Mouse (Mus musculus): ENCODE measurements around the gene Ccdc51. TPM values are rescaled to one million over a fixed set of nuclear protein-coding genes. Genes with fewer than 3 reads are reported as not detected.

Gene Ccdc51
- polyA plus RNA-seq (2012; rRNA removed) = 9.7 and 12.5 TPM in 2 replicates

DNA sequence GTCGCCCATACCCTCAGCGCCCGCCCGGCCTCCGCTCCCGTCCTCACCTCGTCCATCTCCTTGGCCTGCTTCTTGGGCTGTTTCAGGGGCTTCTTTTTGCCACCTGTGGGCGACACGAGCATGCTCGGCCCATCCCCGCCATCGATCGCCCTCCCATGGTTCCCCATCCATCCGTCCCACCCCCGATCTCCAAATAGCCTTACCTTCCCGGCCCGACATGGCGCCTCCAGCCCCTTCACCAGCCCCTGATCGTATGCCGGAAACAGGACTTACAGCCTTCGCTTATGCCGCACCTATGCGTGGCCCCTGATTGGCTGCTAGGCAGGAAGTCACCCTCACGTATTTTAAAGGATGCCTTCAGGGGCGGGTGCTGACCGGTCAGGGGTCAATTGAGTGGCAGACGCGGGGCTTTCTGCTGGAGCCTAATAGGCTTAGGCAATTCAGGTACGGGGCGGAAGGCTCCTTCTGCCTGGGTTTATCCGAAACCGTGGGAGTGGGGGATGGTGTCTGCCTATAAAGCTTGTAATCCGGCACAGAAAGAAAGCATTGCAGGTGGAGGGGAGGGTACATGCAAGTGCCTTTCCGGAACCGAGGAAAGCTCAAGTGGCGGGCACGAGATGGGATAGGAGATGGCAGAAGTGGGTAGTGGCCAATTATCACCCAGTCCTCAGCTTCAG, at the start of gene Ccdc51, which contains the start of gene Tma7:
Ccdc51 (plus strand) TSS at position 370 of the 677 bp plus-strand sequence.
Tma7 (minus strand) TSS at position 464 of the 677 bp plus-strand sequence.
- peak; percentile 97 for DNase-seq (ENCODE audit: low read depth)
- TF ChIP-seq CTCF (IDR thresholded peaks at IDR 0.05; ENCODE audit: borderline replicate concordance, extremely low read depth, insufficient read depth, insufficient read length) (no peak), POLR2A (IDR thresholded peaks at IDR 0.05; ENCODE audit: borderline replicate concordance, extremely low read depth, insufficient read depth, insufficient read length, poor library complexity, severe bottlenecking) (peak; percentile 56; the same call in 1 of the 2 replicates)

DNA sequence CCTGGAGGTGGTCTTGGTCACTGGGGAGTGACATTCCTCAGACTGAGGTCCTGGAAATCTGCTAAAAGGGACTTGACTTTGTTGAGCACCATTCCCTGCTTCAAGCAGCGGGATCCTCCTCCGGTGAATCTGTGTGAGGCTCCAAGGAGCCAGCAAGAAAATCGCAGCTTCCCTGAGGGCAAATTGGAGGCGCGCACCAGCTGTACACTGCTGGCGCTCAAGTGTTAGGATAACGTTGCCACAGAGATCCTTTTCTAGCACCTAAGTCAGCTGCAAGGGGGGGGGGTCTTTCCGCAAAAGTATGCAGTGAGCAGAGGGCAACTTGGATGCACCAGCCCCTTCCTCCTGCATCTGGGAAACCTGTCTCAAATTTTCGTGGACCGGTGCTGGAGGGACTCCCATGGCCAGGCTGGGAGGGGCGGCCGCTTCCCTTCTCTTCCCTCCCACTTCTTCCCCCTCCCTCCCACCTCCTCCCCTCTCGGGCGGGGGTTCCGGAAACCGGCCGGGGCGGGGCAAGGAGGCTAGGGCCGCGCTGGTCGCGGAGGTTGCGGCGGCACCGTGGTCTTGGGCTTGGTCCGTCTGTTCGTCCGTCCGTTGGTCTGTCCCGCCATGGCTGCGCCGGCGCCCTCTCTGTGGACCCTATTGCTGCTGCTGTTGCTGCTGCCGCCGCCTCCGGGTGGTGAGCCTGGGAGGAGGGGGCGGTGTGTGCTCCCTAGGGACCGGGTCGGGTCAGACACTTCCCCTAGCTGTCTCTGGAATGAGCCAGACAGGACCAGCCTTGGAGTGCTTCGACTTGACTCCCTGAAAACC, 44.0 kb upstream of the Ccdc51 start, which contains the start of gene Shisa5:
Shisa5 (plus strand) TSS at position 480 of the 810 bp plus-strand sequence.
- peak; percentile 68 for DNase-seq (ENCODE audit: low read depth)
- 0 out of 2 replicates have a peak, but pooled peaks have one; percentile 28 for TF ChIP-seq POLR2A (IDR thresholded peaks at IDR 0.05; ENCODE audit: borderline replicate concordance, extremely low read depth, insufficient read depth, insufficient read length, poor library complexity, severe bottlenecking)
- TF ChIP-seq CTCF (IDR thresholded peaks at IDR 0.05; ENCODE audit: borderline replicate concordance, extremely low read depth, insufficient read depth, insufficient read length) = no peak

DNA sequence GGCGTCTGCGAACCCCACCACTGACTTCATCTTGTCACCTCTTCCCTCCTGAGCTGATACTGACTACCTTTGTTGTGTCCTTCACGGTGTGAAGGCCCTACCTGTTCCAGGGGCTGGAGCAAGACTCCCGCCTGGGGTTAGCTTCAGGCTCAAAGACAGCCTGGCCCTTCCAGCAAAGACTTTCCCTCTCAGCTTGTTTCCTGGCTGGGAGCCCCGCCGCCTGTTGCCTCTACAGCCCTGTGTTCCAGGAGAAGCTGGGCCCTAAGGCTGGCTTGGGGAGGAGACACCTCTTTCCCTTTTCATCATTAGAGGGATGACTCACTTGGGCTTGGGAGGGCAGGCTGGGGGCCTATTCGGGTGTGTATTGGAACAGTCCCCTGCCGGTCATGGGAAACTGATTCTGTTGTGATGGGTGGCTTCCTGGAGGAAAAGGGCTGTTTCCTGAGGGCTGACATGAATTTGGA, 43.4 kb upstream of the Ccdc51 start:
- no peak for TF ChIP-seq CTCF (IDR thresholded peaks at IDR 0.05; ENCODE audit: borderline replicate concordance, extremely low read depth, insufficient read depth, insufficient read length)
- no peak for TF ChIP-seq POLR2A (IDR thresholded peaks at IDR 0.05; ENCODE audit: borderline replicate concordance, extremely low read depth, insufficient read depth, insufficient read length, poor library complexity, severe bottlenecking)
- no peak for DNase-seq (ENCODE audit: low read depth)

- no peak for DNase-seq (ENCODE audit: low read depth)
- TF ChIP-seq CTCF (IDR thresholded peaks at IDR 0.05; ENCODE audit: borderline replicate concordance, extremely low read depth, insufficient read depth, insufficient read length) (no peak), POLR2A (IDR thresholded peaks at IDR 0.05; ENCODE audit: borderline replicate concordance, extremely low read depth, insufficient read depth, insufficient read length, poor library complexity, severe bottlenecking) (no peak)
Measured at GRCm38 (mm10) chr9:109039681-109040080, 42.6 kb upstream of the Ccdc51 start.

DNA sequence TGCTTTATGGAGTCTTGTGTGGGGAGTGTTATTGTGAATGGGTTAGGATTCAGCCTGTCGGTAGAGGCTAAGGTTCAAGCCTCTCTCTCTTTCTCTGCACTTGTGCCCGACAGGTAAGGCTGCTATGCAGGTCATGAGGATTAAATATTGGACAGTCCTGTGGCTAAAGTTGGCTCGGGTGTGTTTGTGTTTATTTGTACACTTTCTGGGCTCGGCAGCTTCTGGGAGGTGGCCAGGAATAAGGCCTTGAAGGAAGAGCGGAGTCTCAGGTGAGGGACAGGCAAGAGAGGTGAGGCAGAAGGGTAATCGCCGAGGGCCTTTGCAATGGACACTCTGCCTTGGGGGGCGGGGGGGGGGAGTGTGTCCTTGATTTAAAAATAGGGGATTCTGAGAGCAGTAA, 42.1 kb upstream of the Ccdc51 start:
- no peak for DNase-seq (ENCODE audit: low read depth)
- TF ChIP-seq POLR2A (IDR thresholded peaks at IDR 0.05; ENCODE audit: borderline replicate concordance, extremely low read depth, insufficient read depth, insufficient read length, poor library complexity, severe bottlenecking) (no peak), CTCF (IDR thresholded peaks at IDR 0.05; ENCODE audit: borderline replicate concordance, extremely low read depth, insufficient read depth, insufficient read length) (no peak)

GRCm38 (mm10) chr9:109040906-109041305, 41.4 kb upstream of the Ccdc51 start:
- DNase-seq (ENCODE audit: low read depth) = no peak
- TF ChIP-seq POLR2A (IDR thresholded peaks at IDR 0.05; ENCODE audit: borderline replicate concordance, extremely low read depth, insufficient read depth, insufficient read length, poor library complexity, severe bottlenecking) (no peak), CTCF (IDR thresholded peaks at IDR 0.05; ENCODE audit: borderline replicate concordance, extremely low read depth, insufficient read depth, insufficient read length) (no peak)

DNA sequence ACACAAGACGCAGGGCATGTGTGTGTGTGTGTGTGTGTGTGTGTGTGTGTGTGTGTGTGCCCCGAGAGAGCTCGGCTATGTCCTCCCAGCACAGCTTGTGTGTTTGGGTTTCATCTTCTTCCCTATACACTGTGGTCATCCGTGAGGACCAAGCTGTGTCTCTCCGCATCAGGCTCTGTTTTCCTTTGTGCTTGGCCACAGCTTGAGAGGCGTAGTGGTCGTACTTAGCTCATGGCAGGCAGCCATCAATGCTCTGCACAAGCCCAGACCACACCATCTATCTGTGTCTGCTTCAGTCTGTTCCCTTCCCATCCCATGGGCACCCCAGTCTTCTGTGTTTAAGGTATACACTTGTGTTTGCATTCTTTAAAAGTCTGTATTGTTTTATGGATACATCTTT, 40.9 kb upstream of the Ccdc51 start:
- DNase-seq (ENCODE audit: low read depth) = no peak
- TF ChIP-seq CTCF (IDR thresholded peaks at IDR 0.05; ENCODE audit: borderline replicate concordance, extremely low read depth, insufficient read depth, insufficient read length) = no peak
- TF ChIP-seq POLR2A (IDR thresholded peaks at IDR 0.05; ENCODE audit: borderline replicate concordance, extremely low read depth, insufficient read depth, insufficient read length, poor library complexity, severe bottlenecking) = no peak

GRCm38 (mm10) chr9:109046306-109046705, 36.0 kb upstream of the Ccdc51 start:
- TF ChIP-seq POLR2A (IDR thresholded peaks at IDR 0.05; ENCODE audit: borderline replicate concordance, extremely low read depth, insufficient read depth, insufficient read length, poor library complexity, severe bottlenecking) (no peak), CTCF (IDR thresholded peaks at IDR 0.05; ENCODE audit: borderline replicate concordance, extremely low read depth, insufficient read depth, insufficient read length) (peak; percentile 66)
- DNase-seq (ENCODE audit: low read depth) = peak; percentile 48

- TF ChIP-seq POLR2A (IDR thresholded peaks at IDR 0.05; ENCODE audit: borderline replicate concordance, extremely low read depth, insufficient read depth, insufficient read length, poor library complexity, severe bottlenecking) (no peak), CTCF (IDR thresholded peaks at IDR 0.05; ENCODE audit: borderline replicate concordance, extremely low read depth, insufficient read depth, insufficient read length) (no peak)
- no peak for DNase-seq (ENCODE audit: low read depth)
Measured at GRCm38 (mm10) chr9:109049316-109049715, 33.0 kb upstream of the Ccdc51 start.

DNA sequence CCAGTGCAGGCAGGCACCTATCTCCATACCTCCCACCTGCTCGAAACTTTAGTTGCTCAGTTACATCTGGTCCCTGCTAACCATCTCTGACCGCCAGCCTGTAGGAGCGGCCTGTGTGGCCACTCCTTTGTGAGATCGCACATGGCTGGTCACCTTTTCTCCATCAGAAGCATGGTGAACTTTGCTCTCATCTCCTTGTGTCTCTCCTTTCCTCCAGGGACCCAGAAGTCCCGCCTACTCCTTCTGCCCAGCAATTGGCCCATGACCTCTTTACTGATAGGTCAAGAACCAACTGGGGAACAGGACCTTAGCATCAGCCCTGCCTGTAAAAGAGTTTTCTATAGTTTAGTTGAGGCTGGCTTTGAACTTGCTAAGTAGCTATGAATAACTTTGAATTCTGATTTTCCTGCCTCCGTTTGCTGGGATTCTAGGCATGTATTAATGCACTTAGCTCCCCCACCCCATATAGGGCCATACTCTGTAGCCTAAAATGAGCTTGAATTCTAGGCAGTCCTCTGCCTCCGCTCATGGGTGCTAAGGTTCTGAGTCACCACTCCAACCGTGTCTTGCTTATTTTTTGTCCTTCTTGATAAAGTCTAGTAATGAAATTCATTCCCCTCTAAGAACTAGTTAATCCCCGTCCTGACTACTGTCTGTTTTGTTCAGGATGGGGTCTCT, 32.2 kb upstream of the Ccdc51 start:
- TF ChIP-seq POLR2A (IDR thresholded peaks at IDR 0.05; ENCODE audit: borderline replicate concordance, extremely low read depth, insufficient read depth, insufficient read length, poor library complexity, severe bottlenecking) (no peak), CTCF (IDR thresholded peaks at IDR 0.05; ENCODE audit: borderline replicate concordance, extremely low read depth, insufficient read depth, insufficient read length) (no peak)
- no peak for DNase-seq (ENCODE audit: low read depth)

DNA sequence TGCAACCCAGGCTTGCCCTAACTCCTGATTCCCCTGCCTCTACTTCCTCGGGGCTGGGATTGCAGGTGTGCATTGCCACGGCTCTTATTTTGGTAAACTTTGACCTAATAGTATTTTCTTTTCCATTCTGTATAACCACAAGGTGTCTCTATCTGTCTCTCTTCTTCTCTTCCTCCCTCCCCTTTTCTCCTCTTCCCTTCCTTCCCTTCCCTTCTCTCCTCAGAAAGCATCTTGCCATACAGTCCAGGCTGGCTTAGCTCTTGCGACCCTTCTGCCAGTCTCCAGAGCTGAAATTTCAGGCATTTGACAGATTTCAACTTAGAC, 31.7 kb upstream of the Ccdc51 start:
- DNase-seq (ENCODE audit: low read depth) = no peak
- no peak for TF ChIP-seq CTCF (IDR thresholded peaks at IDR 0.05; ENCODE audit: borderline replicate concordance, extremely low read depth, insufficient read depth, insufficient read length)
- TF ChIP-seq POLR2A (IDR thresholded peaks at IDR 0.05; ENCODE audit: borderline replicate concordance, extremely low read depth, insufficient read depth, insufficient read length, poor library complexity, severe bottlenecking) = no peak

Data from brain, embryonic 14.5 days (tissue).